Mouse (Mus musculus): ENCODE data around the gene Grid1.

Grid1 gene

GRCm38 (mm10) chr14:35009074-35009473, 189.2 kb downstream of the Grid1 start:
- DNase-seq (ENCODE audit: low spot score), result no peak

- no peak for DNase-seq (ENCODE audit: low spot score)
These were observed 206.8 kb downstream of the Grid1 start for GRCm38 (mm10) chr14:35026686-35027085.

GRCm38 (mm10) chr14:35027501-35028140, 207.7 kb downstream of the Grid1 start:
- no peak for DNase-seq (ENCODE audit: low spot score)

GRCm38 (mm10) chr14:35029626-35030025, 209.7 kb downstream of the Grid1 start:
- no peak for DNase-seq (ENCODE audit: low spot score)

- DNase-seq (ENCODE audit: low spot score), result no peak
These were observed 210.4 kb downstream of the Grid1 start for GRCm38 (mm10) chr14:35030271-35030670.

GRCm38 (mm10) chr14:35032283-35032682, 212.4 kb downstream of the Grid1 start:
- no peak for DNase-seq (ENCODE audit: low spot score)

- no peak for DNase-seq (ENCODE audit: low spot score)
These were observed 224.4 kb downstream of the Grid1 start for GRCm38 (mm10) chr14:35044268-35044667.

GRCm38 (mm10) chr14:35044918-35045698, 225.2 kb downstream of the Grid1 start:
- no peak for DNase-seq (ENCODE audit: low spot score)

GRCm38 (mm10) chr14:35049231-35049630, 229.3 kb downstream of the Grid1 start:
- DNase-seq (ENCODE audit: low spot score), result peak; percentile 17

- no peak for DNase-seq (ENCODE audit: low spot score)
These were observed 234.2 kb downstream of the Grid1 start for GRCm38 (mm10) chr14:35054139-35054538.

GRCm38 (mm10) chr14:35074636-35075035, 254.7 kb downstream of the Grid1 start:
- peak; percentile 61 for DNase-seq (ENCODE audit: low spot score)

- DNase-seq (ENCODE audit: low spot score), result no peak
These were observed 260.0 kb downstream of the Grid1 start for GRCm38 (mm10) chr14:35079954-35080353.

GRCm38 (mm10) chr14:35092646-35093045, 272.7 kb downstream of the Grid1 start:
- no peak for DNase-seq (ENCODE audit: low spot score)

GRCm38 (mm10) chr14:35093561-35094186, 273.8 kb downstream of the Grid1 start:
- no peak for DNase-seq (ENCODE audit: low spot score)

GRCm38 (mm10) chr14:35095506-35096059, 275.7 kb downstream of the Grid1 start:
- DNase-seq (ENCODE audit: low spot score), result no peak

GRCm38 (mm10) chr14:35096085-35096484, 276.2 kb downstream of the Grid1 start:
- no peak for DNase-seq (ENCODE audit: low spot score)

- peak; percentile 40 for DNase-seq (ENCODE audit: low spot score)
These were observed 277.3 kb downstream of the Grid1 start for GRCm38 (mm10) chr14:35097166-35097565.

- DNase-seq (ENCODE audit: low spot score), result no peak
These were observed 283.8 kb downstream of the Grid1 start for GRCm38 (mm10) chr14:35103639-35104210.

- no peak for DNase-seq (ENCODE audit: low spot score)
These were observed 287.7 kb downstream of the Grid1 start for GRCm38 (mm10) chr14:35107596-35107995.

- peak; percentile 62 for DNase-seq (ENCODE audit: low spot score)
These were observed 291.0 kb downstream of the Grid1 start for GRCm38 (mm10) chr14:35110928-35111327.

GRCm38 (mm10) chr14:35112327-35113275, 292.7 kb downstream of the Grid1 start:
- no peak for DNase-seq (ENCODE audit: low spot score)
